Mouse (Mus musculus): ENCODE measurements around the gene Olfr201. TPM values are rescaled to one million over a fixed set of nuclear protein-coding genes. Genes with fewer than 3 reads are reported as not detected.
"Not testable (repeated sequence)": the region's sequence is repeated elsewhere in the genome, so short reads cannot be mapped to it uniquely, and the experiment has no call there.

Gene Olfr201
- total and polyA plus RNA-seq, 2 experiments: not detected

GRCm38 (mm10) chr16:59280542-59280941, 8.1 kb upstream of the Olfr201 start:
- WGBS: 63% methylated on average over 3 of the region's 3 CpGs
- no peak overlapping the region for H3K4me3 ChIP-seq (ENCODE audit: insufficient read depth, low read depth, low read length)
- TF ChIP-seq POLR2A (IDR thresholded peaks at IDR 0.05; ENCODE audit: extremely low read depth, insufficient read depth, low read length) (no peak), CTCF (IDR thresholded peaks at IDR 0.05; ENCODE audit: low read depth, low read length) (no peak)
- no peak overlapping the region for H3K27ac ChIP-seq (replicated peaks; ENCODE audit: insufficient read depth, low read depth, low read length)
- no peaks in the 10 kb centered on the region for H3K79me2 ChIP-seq (ENCODE audit: control insufficient read depth, insufficient read depth, low read length)
- no peaks in the 10 kb centered on the region for H3K4me1 ChIP-seq (ENCODE audit: control insufficient read depth, insufficient read depth, low read length)
- H3K9ac ChIP-seq (ENCODE audit: low read depth, low read length): no peak overlapping the region
- no peaks in the 10 kb centered on the region for H3K36me3 ChIP-seq (ENCODE audit: control insufficient read depth, insufficient read depth, low read length)
- DNase-seq (ENCODE audit: extremely low read depth, low read depth, low spot score): no peak
- H3K27me3 ChIP-seq (ENCODE audit: control insufficient read depth, insufficient read depth, low read length): no peaks in the 10 kb centered on the region

- H3K36me3 ChIP-seq (ENCODE audit: control insufficient read depth, insufficient read depth, low read length); H3K27me3 ChIP-seq (ENCODE audit: control insufficient read depth, insufficient read depth, low read length); H3K27ac ChIP-seq (replicated peaks; ENCODE audit: insufficient read depth, low read depth, low read length); H3K9ac ChIP-seq (ENCODE audit: low read depth, low read length); H3K4me1 ChIP-seq (ENCODE audit: control insufficient read depth, insufficient read depth, low read length); H3K4me3 ChIP-seq (ENCODE audit: insufficient read depth, low read depth, low read length); DNase-seq (ENCODE audit: extremely low read depth, low read depth, low spot score); H3K79me2 ChIP-seq (ENCODE audit: control insufficient read depth, insufficient read depth, low read length): not testable (repeated sequence)
- 63% methylated on average over 4 of the region's 4 CpGs for WGBS
Measured at GRCm38 (mm10) chr16:59269097-59269496, 3.3 kb downstream of the Olfr201 start.

GRCm38 (mm10) chr16:59249684-59250083, 22.7 kb downstream of the Olfr201 start:
- TF ChIP-seq POLR2A (IDR thresholded peaks at IDR 0.05; ENCODE audit: extremely low read depth, insufficient read depth, low read length): no peak
- no peak for TF ChIP-seq CTCF (IDR thresholded peaks at IDR 0.05; ENCODE audit: low read depth, low read length)
- H3K4me1 ChIP-seq (ENCODE audit: control insufficient read depth, insufficient read depth, low read length): no peaks in the 10 kb centered on the region
- H3K4me3 ChIP-seq (ENCODE audit: insufficient read depth, low read depth, low read length): no peak overlapping the region
- no peak for DNase-seq (ENCODE audit: extremely low read depth, low read depth, low spot score)
- no peak overlapping the region for H3K9ac ChIP-seq (ENCODE audit: low read depth, low read length)
- WGBS: 79% methylated on average over 17 of the region's 17 CpGs
- H3K27me3 ChIP-seq (ENCODE audit: control insufficient read depth, insufficient read depth, low read length): no peaks in the 10 kb centered on the region
- H3K27ac ChIP-seq (replicated peaks; ENCODE audit: insufficient read depth, low read depth, low read length): no peak overlapping the region
- H3K36me3 ChIP-seq (ENCODE audit: control insufficient read depth, insufficient read depth, low read length): no peaks in the 10 kb centered on the region
- no peaks in the 10 kb centered on the region for H3K79me2 ChIP-seq (ENCODE audit: control insufficient read depth, insufficient read depth, low read length)

GRCm38 (mm10) chr16:59219667-59220066, 52.8 kb downstream of the Olfr201 start, which contains the start of gene Olfr199:
Gene Olfr199 (minus strand): TSS chr16:59219767.
- not testable (repeated sequence) for H3K36me3 ChIP-seq (ENCODE audit: control insufficient read depth, insufficient read depth, low read length); DNase-seq (ENCODE audit: extremely low read depth, low read depth, low spot score); H3K79me2 ChIP-seq (ENCODE audit: control insufficient read depth, insufficient read depth, low read length); H3K9ac ChIP-seq (ENCODE audit: low read depth, low read length); H3K4me1 ChIP-seq (ENCODE audit: control insufficient read depth, insufficient read depth, low read length); H3K27me3 ChIP-seq (ENCODE audit: control insufficient read depth, insufficient read depth, low read length); H3K4me3 ChIP-seq (ENCODE audit: insufficient read depth, low read depth, low read length); H3K27ac ChIP-seq (replicated peaks; ENCODE audit: insufficient read depth, low read depth, low read length)
- 66% methylated on average over 1 of the region's 1 CpGs for WGBS

- H3K36me3 ChIP-seq (ENCODE audit: control insufficient read depth, insufficient read depth, low read length); H3K4me1 ChIP-seq (ENCODE audit: control insufficient read depth, insufficient read depth, low read length); H3K27ac ChIP-seq (replicated peaks; ENCODE audit: insufficient read depth, low read depth, low read length); DNase-seq (ENCODE audit: extremely low read depth, low read depth, low spot score); H3K79me2 ChIP-seq (ENCODE audit: control insufficient read depth, insufficient read depth, low read length); H3K4me3 ChIP-seq (ENCODE audit: insufficient read depth, low read depth, low read length); H3K9ac ChIP-seq (ENCODE audit: low read depth, low read length); H3K27me3 ChIP-seq (ENCODE audit: control insufficient read depth, insufficient read depth, low read length): not testable (repeated sequence)
- WGBS: 69% methylated on average over 3 of the region's 3 CpGs
Measured at GRCm38 (mm10) chr16:59217861-59218260, 54.6 kb downstream of the Olfr201 start.

Other genes with a start within 250 kb of the Olfr201 start
- not detected in 2 replicates for gene Olfr186, start 242.3 kb downstream of the Olfr201 start, total RNA-seq (2014; rRNA removed)
- not detected in 2 replicates for gene Olfr186, start 242.3 kb downstream of the Olfr201 start, polyA plus RNA-seq (2012; rRNA removed)
- gene Olfr187, start 232.9 kb downstream of the Olfr201 start, total RNA-seq (2014; rRNA removed): not detected in 2 replicates
- gene Olfr187, start 232.9 kb downstream of the Olfr201 start, polyA plus RNA-seq (2012; rRNA removed): not detected in 2 replicates
- not detected in 2 replicates for gene Olfr190, start 194.6 kb downstream of the Olfr201 start, total RNA-seq (2014; rRNA removed)
- not detected in 2 replicates for gene Olfr190, start 194.6 kb downstream of the Olfr201 start, polyA plus RNA-seq (2012; rRNA removed)
- gene Olfr191, start 182.8 kb downstream of the Olfr201 start, total RNA-seq (2014; rRNA removed): not detected in 2 replicates
- not detected in 2 replicates for gene Olfr191, start 182.8 kb downstream of the Olfr201 start, polyA plus RNA-seq (2012; rRNA removed)
- not detected in 2 replicates for gene Olfr193, start 160.8 kb downstream of the Olfr201 start, total RNA-seq (2014; rRNA removed)
- not detected in 2 replicates for gene Olfr193, start 160.8 kb downstream of the Olfr201 start, polyA plus RNA-seq (2012; rRNA removed)
- not detected in 2 replicates for gene Olfr194, start 151.6 kb downstream of the Olfr201 start, total RNA-seq (2014; rRNA removed)
- gene Olfr194, start 151.6 kb downstream of the Olfr201 start, polyA plus RNA-seq (2012; rRNA removed): not detected in 2 replicates
- gene Olfr195, start 125.6 kb downstream of the Olfr201 start, total RNA-seq (2014; rRNA removed): not detected in 2 replicates
- gene Olfr195, start 125.6 kb downstream of the Olfr201 start, polyA plus RNA-seq (2012; rRNA removed): not detected in 2 replicates
- gene Olfr196, start 102.2 kb downstream of the Olfr201 start, total RNA-seq (2014; rRNA removed): not detected in 2 replicates
- gene Olfr196, start 102.2 kb downstream of the Olfr201 start, polyA plus RNA-seq (2012; rRNA removed): not detected in 2 replicates
- gene Olfr198, start 69.1 kb downstream of the Olfr201 start, total RNA-seq (2014; rRNA removed): not detected in 2 replicates
- gene Olfr198, start 69.1 kb downstream of the Olfr201 start, polyA plus RNA-seq (2012; rRNA removed): not detected in 2 replicates
- gene Olfr199, start 52.9 kb downstream of the Olfr201 start, total RNA-seq (2014; rRNA removed): not detected in 2 replicates
- gene Olfr199, start 52.9 kb downstream of the Olfr201 start, polyA plus RNA-seq (2012; rRNA removed): not detected in 2 replicates
- not detected in 2 replicates for gene Olfr202, start 14.2 kb upstream of the Olfr201 start, total RNA-seq (2014; rRNA removed)
- gene Olfr202, start 14.2 kb upstream of the Olfr201 start, polyA plus RNA-seq (2012; rRNA removed): not detected in 2 replicates
- gene Olfr203, start 26.2 kb upstream of the Olfr201 start, total RNA-seq (2014; rRNA removed): not detected in 2 replicates
- gene Olfr203, start 26.2 kb upstream of the Olfr201 start, polyA plus RNA-seq (2012; rRNA removed): not detected in 2 replicates
- gene Olfr204, start 45.6 kb upstream of the Olfr201 start, total RNA-seq (2014; rRNA removed): not detected in 2 replicates
- gene Olfr204, start 45.6 kb upstream of the Olfr201 start, polyA plus RNA-seq (2012; rRNA removed): not detected in 2 replicates
- not detected in 2 replicates for gene Olfr205, start 58.5 kb upstream of the Olfr201 start, total RNA-seq (2014; rRNA removed)
- gene Olfr205, start 58.5 kb upstream of the Olfr201 start, polyA plus RNA-seq (2012; rRNA removed): not detected in 2 replicates
- gene Olfr206, start 76.6 kb upstream of the Olfr201 start, total RNA-seq (2014; rRNA removed): not detected in 2 replicates
- gene Olfr206, start 76.6 kb upstream of the Olfr201 start, polyA plus RNA-seq (2012; rRNA removed): not detected in 2 replicates
- gene Olfr209, start 91.4 kb upstream of the Olfr201 start, total RNA-seq (2014; rRNA removed): not detected in 2 replicates
- gene Olfr209, start 91.4 kb upstream of the Olfr201 start, polyA plus RNA-seq (2012; rRNA removed): not detected in 2 replicates
- not detected in 2 replicates for gene Gabrr3, start 134.7 kb upstream of the Olfr201 start, total RNA-seq (2014; rRNA removed)
- not detected in 2 replicates for gene Gabrr3, start 134.7 kb upstream of the Olfr201 start, polyA plus RNA-seq (2012; rRNA removed)
- gene Riox2, start 199.1 kb upstream of the Olfr201 start, total RNA-seq (2014; rRNA removed): 11.8 and 14.2 TPM in 2 replicates
- 4.4 and 5.1 TPM in 2 replicates for gene Riox2, start 199.1 kb upstream of the Olfr201 start, polyA plus RNA-seq (2012; rRNA removed)

All from liver, adult 2 months (tissue).